Mouse (Mus musculus) megakaryocyte, embryonic 14.5 days (primary cell): Measurements from ENCODE around the gene Gng4. TPM values are rescaled to one million over a fixed set of nuclear protein-coding genes. Genes with fewer than 3 reads are reported as not detected.

ENCODE experiments used
- H3K27me3 ChIP-seq: replicated peaks from 2 replicates; pipeline ENCODE3; 2012; ENCODE audit warnings: inconsistent platforms
- H3K36me3 ChIP-seq: replicated peaks from 2 replicates; pipeline ENCODE3; 2012; ENCODE audit warnings: low read length, inconsistent platforms, mixed read lengths
- H3K4me1 ChIP-seq: 2 replicates; pipeline ENCODE4 v1.6.1; 2012; ENCODE audit warnings: inconsistent platforms
- H3K4me3 ChIP-seq: replicated peaks from 2 replicates; pipeline ENCODE3; 2012; ENCODE audit warnings: moderate library complexity, mild to moderate bottlenecking, inconsistent platforms
- H3K9me3 ChIP-seq: 2 replicates; pipeline ENCODE4 v1.6.1; 2012; ENCODE audit warnings: inconsistent platforms
- FLI1 ChIP-seq: IDR thresholded peaks from 2 replicates; pipeline ENCODE4 v1.6.1; 2012; ENCODE audit warnings: low read length, inconsistent platforms, mixed read lengths
- GATA1 ChIP-seq: IDR thresholded peaks from 3 replicates; pipeline ENCODE4 v1.6.1; 2012; ENCODE audit warnings: mixed read lengths, low read length, inconsistent platforms, borderline replicate concordance
- polyA plus RNA-seq: library from polyadenylated mRNA; stranded (reverse); fragments of >175 nt; gene quantifications from 2 replicates; pipeline ENCODE4 v1.2.3, GENCODE M21; 2012; ENCODE audit warnings: low replicate concordance; ENCODE audit not compliant: insufficient read depth

Gene Gng4
- polyA plus RNA-seq, 1 experiment: 0.06 TPM

DNA sequence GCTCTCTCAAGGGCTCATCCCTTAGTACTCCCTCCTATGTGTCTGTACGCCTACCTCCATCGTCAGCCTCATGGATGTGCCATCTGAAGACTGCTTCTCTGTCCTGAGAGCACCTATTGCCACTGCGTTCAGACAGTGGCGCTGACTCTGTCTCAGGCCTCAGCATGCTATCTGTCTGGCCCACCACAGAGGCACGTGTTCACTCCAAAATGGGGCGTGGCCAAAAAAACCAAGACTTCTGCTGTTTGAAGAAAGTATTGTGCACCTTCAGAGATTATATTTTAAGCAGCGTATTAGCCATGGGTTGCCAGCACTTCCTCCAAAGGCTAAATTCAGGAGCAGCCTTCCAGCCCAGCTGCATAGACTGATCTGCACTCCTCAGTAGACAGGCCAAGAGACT, 27.0 kb downstream of the Gng4 start:
- H3K4me3 ChIP-seq: no peak overlapping the region
- H3K9me3 ChIP-seq: no peaks in the 10 kb centered on the region
- no peaks in the 10 kb centered on the region for H3K4me1 ChIP-seq
- no peaks in the 10 kb centered on the region for H3K36me3 ChIP-seq
- H3K27me3 ChIP-seq: peaks cover 14% of the 10 kb centered on the region
- TF ChIP-seq FLI1: no peak
- no peak for TF ChIP-seq GATA1

DNA sequence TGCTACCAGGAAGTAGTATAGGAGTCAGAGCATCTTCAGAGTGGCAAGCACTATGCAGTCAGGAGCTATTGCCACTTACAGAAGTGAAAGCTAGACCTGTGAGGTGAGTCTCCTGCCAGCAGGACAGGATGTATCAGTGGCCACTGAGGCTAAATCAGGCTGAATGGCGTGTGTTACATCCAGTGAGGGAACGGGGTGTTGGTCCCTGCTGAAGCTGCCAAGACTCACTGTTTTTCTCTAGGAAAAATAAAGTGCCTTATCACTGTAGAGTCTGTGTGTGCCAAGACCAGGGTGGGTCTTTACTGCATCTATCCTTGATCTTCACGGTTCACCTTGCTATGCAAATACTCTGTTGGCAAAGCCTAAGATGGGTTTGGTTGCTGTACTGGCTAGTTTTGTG, 34.8 kb downstream of the Gng4 start:
- Histone ChIP-seq H3K9me3 (no peaks in the 10 kb centered on the region), H3K36me3 (no peaks in the 10 kb centered on the region), H3K4me3 (no peak overlapping the region), H3K27me3 (peaks cover 4% of the 10 kb centered on the region), H3K4me1 (no peaks in the 10 kb centered on the region)
- no peak for TF ChIP-seq FLI1
- TF ChIP-seq GATA1: no peak

DNA sequence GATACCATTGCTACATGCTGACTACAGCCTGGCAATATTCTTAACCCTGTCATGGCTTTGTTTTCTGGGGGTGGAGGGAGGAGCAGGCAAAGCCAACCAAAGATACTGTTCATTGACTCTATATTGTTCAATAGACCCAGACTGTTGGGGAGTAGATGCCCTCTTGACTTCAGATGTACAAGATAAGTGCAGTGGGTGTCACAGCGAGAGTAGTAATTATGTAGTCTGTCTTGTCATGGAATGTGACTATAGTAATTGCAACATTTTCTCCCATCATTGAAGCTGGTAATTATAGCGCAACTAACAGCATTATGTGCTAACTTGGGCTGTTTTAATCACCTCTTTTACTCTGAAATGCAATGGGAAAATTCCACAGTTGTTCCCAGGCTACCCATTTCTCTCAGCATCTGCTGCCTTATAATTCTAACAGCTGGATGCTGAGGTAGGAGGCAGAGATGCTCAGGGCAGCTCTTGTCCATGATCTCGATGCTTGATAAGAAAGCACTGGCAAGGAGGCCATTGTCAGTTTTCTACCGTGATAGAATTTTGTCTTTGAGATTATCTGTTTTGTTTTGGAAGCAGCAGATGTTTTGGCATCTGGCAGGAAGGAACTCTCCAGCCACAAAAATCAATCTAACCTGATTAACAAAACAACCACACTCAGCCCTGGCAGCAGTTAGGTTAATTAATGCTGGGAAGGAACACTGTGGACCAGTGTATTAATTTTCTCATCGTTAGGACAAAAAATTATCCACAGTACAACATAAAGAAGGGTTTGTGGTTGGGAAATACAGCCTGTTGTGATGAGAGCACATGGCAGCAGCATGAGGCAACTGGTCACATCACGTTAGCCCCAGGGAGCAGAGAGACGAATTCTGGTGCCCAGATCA, 36.6 kb downstream of the Gng4 start:
- Histone ChIP-seq H3K27me3 (peaks cover 4% of the 10 kb centered on the region), H3K36me3 (no peaks in the 10 kb centered on the region)
- TF ChIP-seq FLI1: no peak
- TF ChIP-seq GATA1: no peak

DNA sequence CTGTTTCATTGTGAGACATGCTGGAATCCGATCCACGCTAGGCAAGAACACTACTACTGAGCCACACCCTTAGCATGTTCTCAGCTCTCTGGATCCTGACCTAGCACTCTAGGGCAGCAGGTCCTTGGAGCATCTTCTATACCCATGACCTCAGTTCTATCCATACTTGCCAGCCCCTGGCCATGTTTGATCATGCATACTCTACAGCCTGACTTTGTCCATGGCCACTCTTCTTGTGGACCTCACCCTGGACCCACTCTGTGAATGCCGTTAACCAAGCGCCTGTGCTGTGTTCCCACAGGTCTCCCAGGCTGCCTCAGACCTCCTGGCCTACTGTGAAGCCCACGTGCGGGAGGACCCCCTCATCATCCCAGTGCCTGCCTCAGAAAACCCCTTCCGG, 41.1 kb downstream of the Gng4 start:
- H3K4me3 ChIP-seq: no peak overlapping the region
- H3K4me1 ChIP-seq: peaks cover 5% of the 10 kb centered on the region
- no peak for TF ChIP-seq GATA1
- no peak for TF ChIP-seq FLI1
- H3K36me3 ChIP-seq: no peaks in the 10 kb centered on the region
- peaks cover 6% of the 10 kb centered on the region for H3K27me3 ChIP-seq
- no peaks in the 10 kb centered on the region for H3K9me3 ChIP-seq

More for the DNA sequence above, 36.6 kb downstream of the Gng4 start:
- Histone ChIP-seq H3K4me3 (no peak overlapping the region), H3K9me3 (no peaks in the 10 kb centered on the region), H3K4me1 (peaks cover 5% of the 10 kb centered on the region)

DNA sequence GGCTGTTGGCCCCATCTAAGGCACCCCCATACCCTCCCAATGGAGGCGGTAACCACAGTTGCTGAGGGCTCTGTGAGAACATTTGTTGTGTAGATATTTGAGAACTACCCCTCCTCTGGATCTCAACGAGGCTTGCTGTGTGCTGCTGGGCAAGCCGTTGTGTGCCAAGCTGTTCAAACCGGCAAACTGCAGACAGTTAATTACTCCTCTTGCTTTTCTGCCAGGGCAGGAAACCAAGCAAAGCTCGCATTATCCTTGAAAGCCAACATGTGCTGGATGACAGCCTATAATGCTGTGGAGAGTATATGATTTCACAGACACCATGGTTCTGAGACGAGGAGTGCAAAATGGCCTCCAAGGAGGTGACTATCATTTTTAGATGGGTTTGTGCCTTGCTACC, 42.7 kb downstream of the Gng4 start:
- H3K36me3 ChIP-seq: no peaks in the 10 kb centered on the region
- H3K9me3 ChIP-seq: no peaks in the 10 kb centered on the region

DNA sequence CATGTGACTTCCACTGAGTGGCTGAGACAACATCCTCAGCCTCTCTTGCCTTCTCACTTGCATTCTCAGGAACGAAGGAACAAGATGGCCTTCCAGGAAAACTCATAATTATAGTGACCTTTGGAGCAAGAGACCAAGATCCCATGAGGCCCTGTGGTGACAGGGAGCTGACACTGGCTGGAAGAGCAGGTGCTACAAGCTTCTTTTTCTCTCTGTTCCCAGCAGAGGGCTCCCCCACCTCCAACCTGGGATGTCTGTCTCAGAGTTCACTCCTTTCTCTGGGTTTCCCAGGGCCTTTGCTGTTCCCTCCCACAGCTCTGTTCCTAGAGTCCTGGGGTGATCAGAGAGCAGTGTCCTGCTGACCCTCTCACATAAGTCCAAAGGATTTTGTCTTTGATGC, 44.3 kb downstream of the Gng4 start:
- Histone ChIP-seq H3K27me3 (peaks cover 4% of the 10 kb centered on the region), H3K4me3 (no peak overlapping the region), H3K36me3 (no peaks in the 10 kb centered on the region), H3K9me3 (no peaks in the 10 kb centered on the region), H3K4me1 (peaks cover 5% of the 10 kb centered on the region)
- TF ChIP-seq GATA1: no peak
- TF ChIP-seq FLI1: no peak

More for the DNA sequence above, 42.7 kb downstream of the Gng4 start:
- TF ChIP-seq GATA1: no peak
- TF ChIP-seq FLI1: no peak
- Histone ChIP-seq H3K4me1 (peaks cover 5% of the 10 kb centered on the region), H3K4me3 (no peak overlapping the region), H3K27me3 (peaks cover 4% of the 10 kb centered on the region)

DNA sequence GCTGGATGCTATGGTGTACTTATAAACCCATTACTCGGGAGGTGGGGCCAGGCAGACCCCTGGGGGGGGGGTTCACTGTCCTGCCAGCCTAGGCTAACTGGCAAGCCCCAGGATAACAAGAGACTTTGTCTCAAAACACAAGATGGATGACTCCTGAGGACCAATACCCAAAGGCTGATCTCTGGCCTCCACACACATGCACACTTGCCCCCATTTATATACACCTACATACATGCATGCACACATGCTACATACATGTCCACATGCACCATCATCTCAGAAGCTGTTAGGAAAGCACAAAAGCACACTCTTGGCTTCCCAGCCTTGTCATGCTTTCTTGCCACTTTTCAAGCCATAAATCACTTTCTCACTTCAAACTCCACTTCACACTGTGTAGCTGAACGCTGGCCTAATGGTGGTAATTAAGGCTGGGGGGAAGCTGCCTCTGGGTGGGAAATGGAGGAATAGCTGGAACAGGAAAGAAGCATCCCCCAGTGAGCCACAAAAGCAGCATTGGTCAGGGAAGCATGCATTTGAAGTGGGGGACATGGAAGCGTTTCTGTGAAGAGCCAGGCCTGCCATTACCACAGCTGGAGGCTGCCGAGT, 46.7 kb downstream of the Gng4 start:
- Histone ChIP-seq H3K4me1 (no peaks in the 10 kb centered on the region), H3K4me3 (no peak overlapping the region), H3K9me3 (no peaks in the 10 kb centered on the region), H3K27me3 (peaks cover 2% of the 10 kb centered on the region), H3K36me3 (no peaks in the 10 kb centered on the region)
- TF ChIP-seq GATA1 (no peak), FLI1 (no peak)

DNA sequence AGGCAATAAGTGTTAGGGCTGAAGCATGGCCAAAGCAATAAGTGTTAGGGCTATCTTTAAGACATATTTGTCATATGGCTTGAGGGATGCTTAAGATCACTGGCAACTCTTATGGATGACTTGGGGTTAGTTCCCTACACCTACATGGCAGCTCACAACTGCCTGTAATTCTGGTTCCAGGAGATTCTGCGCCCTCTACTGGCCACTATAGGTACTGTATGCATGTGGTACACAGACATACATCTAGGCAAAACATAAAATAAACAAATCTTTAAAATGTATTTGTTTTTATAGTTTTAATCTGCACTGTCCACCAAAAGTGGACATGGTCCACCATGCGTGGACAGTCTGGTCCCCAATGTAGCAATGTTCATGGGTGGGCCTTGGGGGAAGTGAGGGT, 51.3 kb downstream of the Gng4 start:
- Histone ChIP-seq H3K4me3 (no peak overlapping the region), H3K36me3 (no peaks in the 10 kb centered on the region), H3K9me3 (peaks cover 9% of the 10 kb centered on the region), H3K4me1 (no peaks in the 10 kb centered on the region), H3K27me3 (no peaks in the 10 kb centered on the region)
- TF ChIP-seq FLI1 (no peak), GATA1 (no peak)

DNA sequence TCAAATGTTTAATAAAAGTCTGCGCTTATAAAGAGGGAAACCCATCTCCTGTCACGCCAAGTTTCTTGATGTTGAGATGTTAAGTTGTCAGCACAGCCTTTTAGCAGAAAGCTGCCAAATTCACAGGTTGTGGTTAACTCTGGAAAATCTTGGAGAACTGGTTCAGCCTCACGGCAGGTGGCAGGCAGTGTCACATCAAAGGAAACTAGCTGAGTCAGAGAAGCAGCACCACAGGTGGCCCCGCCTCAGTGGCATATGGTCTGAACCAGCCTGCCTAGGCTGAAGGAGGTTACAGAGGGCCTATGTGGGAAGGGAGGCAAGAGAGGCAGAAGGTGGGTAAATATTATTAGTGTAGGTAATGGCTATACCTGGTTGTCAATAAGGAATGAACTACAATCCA, 61.2 kb downstream of the Gng4 start:
- Histone ChIP-seq H3K4me1 (no peaks in the 10 kb centered on the region), H3K36me3 (no peaks in the 10 kb centered on the region)

DNA sequence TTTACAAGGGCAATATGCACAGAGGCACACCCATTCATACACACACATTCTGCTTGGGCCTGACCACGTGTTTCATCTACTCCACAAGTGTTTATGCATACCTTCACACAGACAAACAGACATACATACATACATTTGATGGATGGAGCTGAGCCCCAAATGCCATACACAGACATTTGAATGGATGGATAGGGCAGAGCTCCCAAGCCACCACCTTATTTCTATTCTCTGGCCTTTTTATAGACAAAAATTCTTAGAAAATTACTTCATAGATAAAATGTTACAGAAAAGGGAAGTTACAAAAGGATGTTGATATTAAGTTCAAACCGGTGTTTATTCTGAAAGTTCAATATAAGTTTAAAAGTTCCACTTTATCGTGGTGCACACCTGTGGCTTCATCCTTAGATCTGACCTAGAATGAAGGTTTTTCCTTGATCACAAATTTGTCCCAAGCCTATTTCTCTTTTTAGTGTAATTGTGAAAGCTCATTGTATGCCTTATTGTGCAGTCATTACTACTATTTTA, 63.3 kb downstream of the Gng4 start:
- no peaks in the 10 kb centered on the region for H3K27me3 ChIP-seq
- no peak overlapping the region for H3K4me3 ChIP-seq
- TF ChIP-seq GATA1 (no peak), FLI1 (no peak)
- H3K9me3 ChIP-seq: peaks cover 15% of the 10 kb centered on the region
- no peaks in the 10 kb centered on the region for H3K36me3 ChIP-seq
- H3K4me1 ChIP-seq: no peaks in the 10 kb centered on the region

More for the DNA sequence above, 61.2 kb downstream of the Gng4 start:
- Histone ChIP-seq H3K4me3 (no peak overlapping the region), H3K9me3 (peaks cover 9% of the 10 kb centered on the region; the same call in 1 of the 2 replicates), H3K27me3 (no peaks in the 10 kb centered on the region)
- TF ChIP-seq FLI1 (no peak), GATA1 (no peak)
